Mouse (Mus musculus): ENCODE results near the gene Lmbr1. TPM values are rescaled to one million over a fixed set of nuclear protein-coding genes. Genes with fewer than 3 reads are reported as not detected.
"Not testable (repeated sequence)": the region's sequence is repeated elsewhere in the genome, so short reads cannot be mapped to it uniquely, and the experiment has no call there.

Lmbr1 gene
- total RNA-seq (2021) (10 to 100 TPM; 12.4 to 13.4 TPM), polyA plus RNA-seq (2012; rRNA removed) (5.3 and 8.3 TPM in 2 replicates)
- long read RNA-seq, full-length matches to known transcripts: 5 of 13 reads
- long read RNA-seq, partial matches to known transcripts: 2 of 13 reads
- long read RNA-seq, other reads (novel, unspliced or antisense): 6 of 13 reads

DNA sequence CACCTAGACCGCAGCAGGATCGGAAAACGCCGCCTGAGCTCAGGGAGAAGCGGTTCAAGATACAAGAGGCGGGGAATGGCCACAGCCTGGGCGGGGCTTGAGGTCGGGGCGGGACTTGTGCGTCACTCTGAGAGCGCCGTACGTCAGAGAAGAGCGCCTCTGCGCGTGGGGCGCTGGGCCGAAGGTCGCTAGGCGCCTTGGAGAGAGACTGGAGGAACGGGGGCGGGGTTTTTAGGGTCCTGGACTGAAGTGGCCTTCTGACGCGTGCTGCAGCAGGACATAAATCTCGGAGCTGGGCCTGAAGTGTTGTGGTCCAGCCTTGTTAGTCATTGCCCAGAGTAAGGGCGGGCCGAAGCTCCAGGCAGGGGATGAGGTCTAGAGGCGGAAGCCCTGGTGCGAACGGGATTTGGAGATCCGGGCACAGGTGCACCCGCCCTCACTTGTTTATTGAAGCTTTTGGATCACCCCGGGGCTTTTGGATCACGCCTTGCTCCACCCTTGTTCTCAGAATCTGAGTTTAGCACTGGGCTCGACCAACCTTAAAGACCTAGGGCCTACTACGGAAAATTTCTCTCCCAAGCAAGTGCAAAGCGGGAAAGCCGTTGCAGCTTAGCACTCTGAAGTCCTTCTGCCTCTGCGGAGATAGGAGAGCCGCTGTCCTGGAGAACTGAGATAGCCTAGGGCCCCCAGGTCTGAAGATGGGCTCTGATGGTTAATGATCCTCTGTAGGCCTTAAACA is at the start of gene Lmbr1:
TSS of gene Lmbr1 (minus strand) at position 93 of the 739 bp plus-strand sequence.
- Histone ChIP-seq H3K9ac (ENCODE audit: low read depth, low read length) (peak within 1 kb of the TSS; percentile 86), H3K27ac (peak within 1 kb of the TSS; percentile 86), H3K36me3 (ENCODE audit: control insufficient read depth, insufficient read depth, low read length) (no peaks in the 10 kb centered on the region), H3K79me2 (replicated peaks; ENCODE audit: control insufficient read depth, insufficient read depth, low read length) (no peaks in the 10 kb centered on the region), H3K4me3 (peak within 1 kb of the TSS; percentile 87), H3K27me3 (ENCODE audit: control insufficient read depth, insufficient read depth, low read length) (no peaks in the 10 kb centered on the region), H3K4me1 (ENCODE audit: control insufficient read depth, insufficient read depth, low read length) (peaks cover 4% of the 10 kb centered on the region)
- intact Hi-C loops (cut with DNase I): no loop called here
- 1% methylated on average over 40 of the region's 40 CpGs for whole genome bisulfite sequencing
- peak; percentile 82 for TF ChIP-seq POLR2A (IDR thresholded peaks at IDR 0.05; ENCODE audit: insufficient read depth, low read depth, low read length)
- TF ChIP-seq CTCF (IDR thresholded peaks at IDR 0.05): no peak
- 0 out of 2 replicates have a peak, but pooled peaks have one; percentile 12 for TF ChIP-seq EP300 (IDR thresholded peaks at IDR 0.05; ENCODE audit: insufficient read depth, low read depth, low read length)
- peak; percentile 93 to 98 for DNase-seq

DNA sequence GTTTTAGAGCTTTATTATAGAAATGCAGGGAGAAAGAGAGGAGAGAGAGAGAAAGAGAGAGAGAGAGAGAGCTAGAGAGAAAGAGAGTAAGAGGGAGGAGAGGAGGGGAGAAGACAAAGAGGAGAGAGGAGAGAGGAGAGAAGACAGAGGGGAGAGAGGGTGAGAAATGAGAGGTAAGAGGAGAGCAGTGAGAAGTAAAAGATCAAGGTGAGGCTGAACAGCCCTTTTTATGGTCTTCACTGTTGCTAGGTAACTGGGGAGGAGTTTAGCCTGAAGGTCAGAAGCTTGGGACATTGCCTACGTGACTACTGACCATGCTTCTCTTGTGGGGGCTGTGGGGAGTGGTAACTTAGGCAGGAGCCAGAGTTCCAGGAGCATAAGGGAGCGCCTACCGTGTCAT is 45.1 kb upstream of the Lmbr1 start:
- DNase-seq; H3K9ac ChIP-seq (ENCODE audit: low read depth, low read length); H3K4me1 ChIP-seq (ENCODE audit: control insufficient read depth, insufficient read depth, low read length); intact Hi-C loops (cut with DNase I); H3K79me2 ChIP-seq (replicated peaks; ENCODE audit: control insufficient read depth, insufficient read depth, low read length); H3K27me3 ChIP-seq (ENCODE audit: control insufficient read depth, insufficient read depth, low read length); H3K36me3 ChIP-seq (ENCODE audit: control insufficient read depth, insufficient read depth, low read length); H3K27ac ChIP-seq; H3K4me3 ChIP-seq: not testable (repeated sequence)
- WGBS: 60% methylated on average over 3 of the region's 3 CpGs

DNA sequence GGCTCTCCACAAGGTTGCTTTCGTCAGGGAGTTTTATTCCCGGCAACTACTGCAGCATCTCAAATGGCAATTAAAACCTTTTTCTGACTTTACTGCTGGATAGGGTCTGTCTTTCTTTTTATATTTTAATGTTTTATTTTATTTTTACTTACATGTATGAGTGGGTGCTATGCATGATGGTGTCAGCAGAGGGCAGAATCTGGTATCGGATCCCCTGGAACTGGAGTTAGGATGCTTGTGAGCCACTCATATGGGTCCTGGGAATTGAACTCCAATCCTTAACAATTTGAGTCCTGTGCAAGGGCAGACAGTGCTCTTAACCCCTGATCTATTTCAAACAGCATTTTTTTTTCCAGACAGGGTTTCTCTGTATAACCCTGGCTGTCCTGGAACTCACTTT is 34.9 kb upstream of the Lmbr1 start:
- no peaks in the 10 kb centered on the region for H3K4me1 ChIP-seq (ENCODE audit: control insufficient read depth, insufficient read depth, low read length)
- no peak overlapping the region for H3K27ac ChIP-seq
- H3K4me3 ChIP-seq: no peak overlapping the region
- no peaks in the 10 kb centered on the region for H3K36me3 ChIP-seq (ENCODE audit: control insufficient read depth, insufficient read depth, low read length)
- no peaks in the 10 kb centered on the region for H3K79me2 ChIP-seq (replicated peaks; ENCODE audit: control insufficient read depth, insufficient read depth, low read length)
- DNase-seq: no peak
- no peaks in the 10 kb centered on the region for H3K27me3 ChIP-seq (ENCODE audit: control insufficient read depth, insufficient read depth, low read length)
- TF ChIP-seq CTCF (IDR thresholded peaks at IDR 0.05): peak; percentile 36
- no peak for TF ChIP-seq POLR2A (IDR thresholded peaks at IDR 0.05; ENCODE audit: insufficient read depth, low read depth, low read length)
- no peak for TF ChIP-seq EP300 (IDR thresholded peaks at IDR 0.05; ENCODE audit: insufficient read depth, low read depth, low read length)
- intact Hi-C loops (cut with DNase I): no loop called here
- no peak overlapping the region for H3K9ac ChIP-seq (ENCODE audit: low read depth, low read length)
- WGBS: 76% methylated on average over 3 of the region's 3 CpGs

DNA sequence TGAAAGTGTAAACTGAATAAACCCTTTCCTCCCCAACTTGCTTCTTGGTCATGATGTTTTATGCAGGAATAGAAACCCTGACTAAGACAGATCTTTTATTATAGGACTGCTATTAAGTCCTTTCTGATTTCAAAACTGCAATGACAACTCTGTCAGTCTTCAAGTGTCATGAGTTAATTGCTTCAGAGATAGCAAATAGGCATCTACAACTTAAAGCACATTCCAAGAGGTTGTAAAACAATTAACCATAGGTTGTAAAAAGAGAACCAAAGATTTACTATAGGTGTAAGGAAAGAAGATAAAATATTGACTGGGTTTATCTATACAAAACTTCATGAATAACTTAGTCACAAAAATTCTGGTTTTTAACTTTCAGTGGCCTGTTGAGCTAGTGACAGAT is 32.7 kb upstream of the Lmbr1 start:
- H3K27ac ChIP-seq: no peak overlapping the region
- TF ChIP-seq EP300 (IDR thresholded peaks at IDR 0.05; ENCODE audit: insufficient read depth, low read depth, low read length) (no peak), CTCF (IDR thresholded peaks at IDR 0.05) (no peak)
- DNase-seq: no peak
- no peaks in the 10 kb centered on the region for H3K36me3 ChIP-seq (ENCODE audit: control insufficient read depth, insufficient read depth, low read length)
- H3K4me3 ChIP-seq: no peak overlapping the region
- intact Hi-C loops (cut with DNase I): no loop called here
- H3K4me1 ChIP-seq (ENCODE audit: control insufficient read depth, insufficient read depth, low read length): no peaks in the 10 kb centered on the region
- no peaks in the 10 kb centered on the region for H3K79me2 ChIP-seq (replicated peaks; ENCODE audit: control insufficient read depth, insufficient read depth, low read length)
- no peak overlapping the region for H3K9ac ChIP-seq (ENCODE audit: low read depth, low read length)
- H3K27me3 ChIP-seq (ENCODE audit: control insufficient read depth, insufficient read depth, low read length): no peaks in the 10 kb centered on the region

DNA sequence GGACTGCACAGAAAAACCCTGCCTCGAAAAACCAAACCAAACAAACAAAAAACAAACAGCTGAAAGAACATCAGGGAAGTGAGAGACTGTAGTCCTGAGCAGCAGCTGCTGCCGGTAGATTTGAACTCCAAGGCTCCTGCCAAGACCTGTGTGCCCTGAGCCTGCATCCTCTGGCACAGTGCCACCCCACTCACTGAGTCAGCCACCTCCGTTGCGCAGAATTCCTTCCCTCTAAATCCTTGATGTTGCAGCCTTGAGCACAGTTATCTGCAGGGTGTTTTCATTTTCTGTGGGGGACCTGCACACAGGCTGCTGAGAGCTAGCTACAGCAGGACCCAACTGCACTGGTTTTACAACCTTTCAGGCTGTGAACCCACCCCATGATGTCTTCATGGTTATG is 20.2 kb upstream of the Lmbr1 start:
- Histone ChIP-seq H3K27me3 (ENCODE audit: control insufficient read depth, insufficient read depth, low read length) (no peaks in the 10 kb centered on the region), H3K4me3 (no peak overlapping the region), H3K36me3 (ENCODE audit: control insufficient read depth, insufficient read depth, low read length) (no peaks in the 10 kb centered on the region), H3K79me2 (replicated peaks; ENCODE audit: control insufficient read depth, insufficient read depth, low read length) (no peaks in the 10 kb centered on the region), H3K27ac (no peak overlapping the region), H3K9ac (ENCODE audit: low read depth, low read length) (no peak overlapping the region), H3K4me1 (ENCODE audit: control insufficient read depth, insufficient read depth, low read length) (no peaks in the 10 kb centered on the region)
- intact Hi-C loops (cut with DNase I): no loop called here
- DNase-seq: no peak
- TF ChIP-seq POLR2A (IDR thresholded peaks at IDR 0.05; ENCODE audit: insufficient read depth, low read depth, low read length) (no peak), CTCF (IDR thresholded peaks at IDR 0.05) (no peak), EP300 (IDR thresholded peaks at IDR 0.05; ENCODE audit: insufficient read depth, low read depth, low read length) (no peak)
- WGBS: 30% methylated on average over 4 of the region's 4 CpGs

DNA sequence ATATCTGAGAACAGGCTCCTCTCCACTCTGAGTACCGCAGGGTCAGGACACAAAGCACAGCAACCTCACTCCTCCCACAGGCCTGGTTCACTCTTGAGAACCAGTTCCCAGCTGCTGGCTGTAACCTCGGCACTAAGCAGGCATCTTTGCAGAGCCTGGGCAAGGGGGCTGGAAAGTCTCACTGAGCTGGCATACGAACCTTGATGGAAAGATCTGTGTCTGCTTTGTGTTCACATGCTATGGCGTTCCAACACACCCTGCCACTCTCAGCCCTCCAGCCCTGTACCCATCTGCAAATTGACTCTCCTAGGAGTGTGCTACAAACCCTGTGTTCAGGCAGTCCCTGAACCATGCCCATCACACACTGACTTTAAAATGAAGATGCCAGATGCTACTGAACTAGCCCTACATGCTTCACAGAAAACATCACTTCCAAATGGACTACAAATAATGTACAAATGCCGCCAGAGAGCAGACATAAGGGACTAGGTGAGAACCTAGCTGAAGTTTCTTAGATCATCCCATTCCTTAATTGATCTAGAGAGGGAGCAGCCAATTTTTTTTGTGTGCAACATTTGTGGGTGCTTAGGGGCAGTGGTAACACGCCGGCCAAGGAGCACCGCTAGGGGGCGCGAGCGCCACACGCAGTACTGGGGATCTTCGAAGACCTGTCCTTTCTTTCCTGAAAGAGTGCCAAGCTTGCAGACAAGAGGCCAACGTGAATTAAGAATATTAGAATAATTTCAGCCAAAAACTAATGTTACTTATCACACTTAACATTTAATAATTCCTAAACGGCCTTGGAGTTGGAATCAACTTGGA is 11.0 kb upstream of the Lmbr1 start:
- intact Hi-C loops (cut with DNase I): loop anchor here (1.0 to 5.0 kb wide), 3 partner anchors 43 to 298 kb away; partner anchors contain the start of gene Nom1
- no peaks in the 10 kb centered on the region for H3K27me3 ChIP-seq (ENCODE audit: control insufficient read depth, insufficient read depth, low read length)
- no peak overlapping the region for H3K9ac ChIP-seq (ENCODE audit: low read depth, low read length)
- no peak overlapping the region for H3K4me3 ChIP-seq
- no peak for TF ChIP-seq POLR2A (IDR thresholded peaks at IDR 0.05; ENCODE audit: insufficient read depth, low read depth, low read length)
- 0 out of 2 replicates have a peak, but pooled peaks have one; percentile 32 for TF ChIP-seq EP300 (IDR thresholded peaks at IDR 0.05; ENCODE audit: insufficient read depth, low read depth, low read length)
- H3K36me3 ChIP-seq (ENCODE audit: control insufficient read depth, insufficient read depth, low read length): no peaks in the 10 kb centered on the region
- H3K4me1 ChIP-seq (ENCODE audit: control insufficient read depth, insufficient read depth, low read length): peaks cover 9% of the 10 kb centered on the region
- 15% methylated on average over 15 of the region's 15 CpGs for WGBS
- DNase-seq: peak; percentile 80 to 86
- no peaks in the 10 kb centered on the region for H3K79me2 ChIP-seq (replicated peaks; ENCODE audit: control insufficient read depth, insufficient read depth, low read length)
- H3K27ac ChIP-seq: peak overlapping the region; percentile 82

Measured in heart, adult 2 months (tissue).